Mouse (Mus musculus) gastrocnemius, adult 8-10 months (tissue): ENCODE results near the gene Olfr1387. TPM values are rescaled to one million over a fixed set of nuclear protein-coding genes. Genes with fewer than 3 reads are reported as not detected.
"Not testable (repeated sequence)": the region's sequence is repeated elsewhere in the genome, so short reads cannot be mapped to it uniquely, and the experiment has no call there.

Source experiments
- DNase-seq, 2 experiments: peaks; one replicate each; pipeline ENCODE4 v3.0.0; 2022; ENCODE audit warnings: low spot score in 2 of 2
- total RNA-seq, 4 experiments: library from RNA; stranded (reverse); gene quantifications; 2 replicates each; pipeline ENCODE4 v1.2.4; 2022

The Olfr1387 gene
- total RNA-seq, result not detected

DNA sequence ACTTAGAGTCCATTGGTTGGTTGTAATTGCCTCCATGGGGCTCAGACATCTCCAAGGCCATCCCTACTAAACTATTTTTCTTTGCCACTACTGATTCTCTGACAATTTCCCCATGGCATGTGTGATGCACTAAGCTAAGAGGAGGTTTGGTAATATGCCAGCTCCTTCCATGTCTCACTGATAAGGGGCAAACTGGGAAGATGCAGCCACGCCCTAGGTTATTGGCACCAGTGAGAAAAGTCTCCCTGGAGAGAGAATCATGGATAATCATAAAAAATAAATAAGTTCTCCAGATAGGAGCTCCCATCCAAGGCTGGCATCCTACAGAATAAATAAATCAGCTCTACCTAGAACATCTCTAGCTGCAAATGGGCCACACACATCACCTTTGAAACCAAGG, at the start of gene Olfr1387:
Olfr1387 (plus strand) TSS at position 301 of the 400 bp plus-strand sequence.
- DNase-seq, result no peak

DNA sequence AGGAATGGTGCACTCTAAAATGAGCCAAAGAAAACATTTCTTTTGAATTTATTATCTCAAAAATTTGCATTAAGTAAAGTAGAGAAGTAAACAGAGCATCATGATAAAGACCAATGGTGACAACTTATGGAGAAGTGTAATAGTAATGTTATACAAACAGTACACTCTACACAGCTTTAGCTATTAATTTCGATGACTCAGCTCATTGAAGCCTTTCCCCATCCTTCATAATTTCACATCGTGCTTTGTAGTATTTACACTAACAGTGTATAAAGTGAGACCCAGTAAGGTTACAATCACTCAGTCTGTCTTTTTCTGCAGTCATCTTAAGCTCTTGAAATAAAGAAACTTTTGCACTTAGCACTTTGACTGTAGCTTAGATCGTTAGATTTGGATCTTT, 48.4 kb upstream of the Olfr1387 start:
- DNase-seq, result no peak

DNA sequence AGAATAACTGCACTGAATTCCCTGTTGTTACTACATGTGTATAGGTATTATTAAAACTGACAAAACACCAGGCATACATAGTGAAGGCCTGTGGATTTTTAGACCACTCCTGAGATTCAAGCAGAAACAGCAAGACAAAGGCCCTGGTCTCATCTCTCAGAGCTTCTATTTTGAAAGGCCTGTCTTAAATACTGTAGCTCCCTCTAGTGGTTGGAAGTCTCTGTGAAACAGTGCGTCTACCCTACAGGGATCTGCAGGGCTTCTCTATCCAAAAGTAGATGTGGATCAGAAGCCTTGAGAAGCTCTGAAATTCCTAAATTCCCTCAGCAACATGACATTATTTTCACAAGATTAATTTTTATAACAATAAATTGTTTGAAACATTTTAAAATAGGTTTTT, 44.6 kb upstream of the Olfr1387 start:
- DNase-seq, result no peak

DNA sequence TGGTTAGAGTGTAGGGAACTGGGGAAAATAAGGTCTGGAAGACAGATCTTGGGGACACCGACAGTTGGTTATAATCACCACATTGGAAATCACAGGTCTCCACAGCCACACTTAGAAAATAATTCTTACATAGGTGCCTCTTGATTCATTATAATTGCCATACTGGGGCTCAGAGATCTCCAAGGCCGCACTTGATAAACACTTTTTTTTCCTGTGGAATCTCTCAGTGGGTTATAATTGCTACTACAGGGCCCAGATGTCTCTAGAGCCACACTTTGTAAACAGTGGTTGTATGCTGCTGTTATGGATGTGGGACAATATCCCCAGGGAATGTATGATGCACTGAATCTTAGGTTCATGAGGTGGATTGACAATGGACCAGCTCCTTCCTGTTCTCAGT, 32.4 kb upstream of the Olfr1387 start, which contains the start of gene Olfr1389:
Olfr1389 (plus strand) TSS at position 301 of the 400 bp plus-strand sequence.
- no peak for DNase-seq

DNA sequence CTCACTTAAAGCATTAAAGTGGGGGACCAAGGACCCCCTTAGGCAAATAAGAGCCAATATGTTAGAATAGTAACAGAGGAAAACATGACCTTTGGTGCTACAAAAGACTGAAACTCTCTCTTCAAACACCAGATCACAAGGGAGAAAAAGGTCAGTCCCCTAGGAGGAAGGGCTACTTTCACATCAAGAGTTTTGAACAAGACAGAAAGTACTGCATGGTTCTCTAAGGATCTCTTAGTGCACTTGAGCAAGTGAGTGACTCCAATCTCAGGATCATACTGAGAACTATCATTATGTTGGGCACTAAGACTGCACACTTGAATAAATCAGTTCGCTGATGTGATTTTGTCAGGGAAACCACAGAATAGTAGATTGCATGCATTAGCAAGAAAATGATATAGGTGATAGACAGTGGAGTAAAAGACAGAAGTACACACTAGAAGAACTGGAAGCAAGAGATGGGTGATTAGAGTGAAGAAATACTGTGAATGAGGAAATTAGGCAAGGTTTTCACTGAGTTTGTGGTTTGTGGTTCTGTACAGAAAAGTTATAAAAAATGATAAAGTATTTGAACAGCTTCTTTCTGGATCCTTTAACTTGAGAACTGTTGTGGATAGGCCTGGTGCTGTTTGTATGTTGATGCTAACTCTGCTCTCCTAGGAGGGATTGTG, 29.8 kb upstream of the Olfr1387 start:
- DNase-seq, result no peak

DNA sequence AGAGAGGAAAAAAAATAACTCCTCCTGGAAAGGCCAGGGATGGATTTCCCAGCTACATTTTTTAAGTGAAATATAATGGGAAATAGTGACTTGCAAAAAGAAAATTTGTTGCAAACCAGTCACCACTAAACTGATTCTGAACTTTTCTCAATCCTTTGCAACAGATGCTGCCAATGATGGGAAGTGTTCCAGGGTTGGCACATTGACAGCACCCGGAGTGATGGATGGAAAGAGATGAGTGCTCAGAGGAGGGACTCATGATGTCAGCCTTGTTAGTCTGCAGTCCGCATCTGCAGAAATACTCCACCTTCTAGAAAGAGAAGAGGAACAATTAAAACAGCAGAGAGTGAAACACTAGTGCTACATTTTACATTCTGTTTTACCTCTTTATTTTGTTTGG, 25.5 kb upstream of the Olfr1387 start:
- DNase-seq, result no peak

DNA sequence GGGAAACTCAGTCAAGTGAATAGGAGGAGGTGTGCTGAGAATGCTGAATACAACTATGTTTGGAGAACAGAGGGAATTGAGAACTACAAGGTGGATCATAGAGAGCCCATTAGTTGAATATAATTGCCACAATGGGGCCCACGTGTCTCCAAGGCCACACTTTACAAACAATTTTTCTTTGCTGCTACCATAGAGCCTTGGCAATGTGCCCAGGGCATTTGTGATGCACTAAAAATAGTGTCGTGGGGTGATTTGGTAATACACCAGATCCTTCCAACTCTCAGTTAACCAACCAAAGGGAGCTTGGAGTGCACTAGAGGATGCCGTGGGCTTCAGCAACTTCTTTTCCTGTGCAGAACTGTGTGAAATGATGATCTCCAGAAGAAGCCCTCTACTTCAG, 18.7 kb upstream of the Olfr1387 start, which contains the start of gene Olfr1388:
Olfr1388 (plus strand) TSS at position 214 of the 400 bp plus-strand sequence.
- DNase-seq, result no peak

DNA sequence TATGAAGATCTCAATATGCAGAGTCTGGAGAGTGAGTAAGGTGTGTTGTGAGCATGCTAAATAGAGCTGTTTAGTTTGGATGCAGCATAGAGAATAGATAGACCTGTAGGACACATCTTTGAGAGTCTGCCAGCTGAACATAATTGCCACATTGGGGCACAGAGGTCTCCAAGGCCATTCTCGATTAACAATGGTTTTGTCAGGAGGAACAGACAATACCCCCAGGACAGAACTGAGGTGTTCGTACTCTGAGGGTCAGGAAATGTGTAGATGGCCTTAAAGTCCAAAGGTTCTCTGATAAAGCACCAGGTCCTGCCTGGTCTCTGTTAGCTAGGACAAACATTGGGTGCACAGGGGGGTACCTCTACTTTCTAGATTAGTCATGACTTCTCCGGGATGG, 9.6 kb downstream of the Olfr1387 start, which contains the start of gene Olfr1386:
Olfr1386 (plus strand) TSS at position 301 of the 400 bp plus-strand sequence.
- not testable (repeated sequence) for DNase-seq

DNA sequence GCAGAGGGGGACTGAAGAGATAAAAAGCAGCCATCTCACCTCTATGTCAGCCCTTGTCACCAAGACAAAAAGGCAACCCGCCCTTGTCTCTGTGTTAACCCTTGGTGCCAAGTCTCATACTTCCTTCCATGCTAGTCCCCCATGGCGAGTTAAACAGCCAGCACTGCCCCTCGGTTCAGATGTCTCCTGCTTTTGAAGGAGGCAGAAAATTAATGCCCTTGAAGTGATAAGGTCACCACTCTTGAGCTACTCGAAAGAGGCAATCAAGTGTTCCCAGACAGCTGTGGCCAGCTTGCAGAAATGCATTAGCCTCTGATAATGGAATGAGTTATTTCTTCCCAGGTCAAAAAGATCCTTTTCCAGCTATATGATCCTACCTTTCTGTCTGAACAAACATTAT, 30.8 kb downstream of the Olfr1387 start:
- DNase-seq, result no peak

DNA sequence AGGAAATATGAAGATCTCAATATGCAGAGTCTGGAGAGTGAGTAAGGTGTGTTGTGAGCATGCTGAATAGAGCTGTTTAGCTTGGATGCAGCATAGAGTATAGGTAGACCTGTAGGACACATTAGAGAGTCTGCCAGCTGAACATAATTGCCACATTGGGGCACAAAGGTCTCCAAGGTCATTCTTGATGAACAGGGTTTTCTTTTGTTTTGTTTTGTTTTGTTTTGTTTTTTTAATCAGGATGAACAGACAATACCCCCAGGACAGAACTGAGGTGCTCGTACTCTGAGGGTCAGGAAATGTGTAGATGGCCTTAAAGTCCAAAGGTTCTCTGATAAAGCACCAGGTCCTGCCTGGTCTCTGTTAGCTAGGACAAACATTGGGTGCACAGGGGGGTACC, 33.6 kb downstream of the Olfr1387 start, which contains the start of gene Olfr1385:
Olfr1385 (plus strand) TSS at position 301 of the 400 bp plus-strand sequence.
- DNase-seq, result not testable (repeated sequence)

Other genes with a start within 250 kb of the Olfr1387 start
- gene Mgat1, start 211.2 kb upstream of the Olfr1387 start, total RNA-seq, result 10 to 100 TPM; 39.4 to 56.8 (median 48.4) TPM
- gene Olfr1393, start 177.0 kb upstream of the Olfr1387 start, total RNA-seq, result not detected
- gene Olfr1392, start 170.1 kb upstream of the Olfr1387 start, total RNA-seq, result not detected
- not detected for gene Olfr10, start 150.6 kb upstream of the Olfr1387 start, total RNA-seq
- gene Olfr1391, start 132.6 kb upstream of the Olfr1387 start, total RNA-seq, result not detected
- not detected for gene Olfr1390, start 120.2 kb upstream of the Olfr1387 start, total RNA-seq
- gene Olfr1389, start 32.3 kb upstream of the Olfr1387 start, total RNA-seq, result not detected
- gene Olfr1388, start 18.7 kb upstream of the Olfr1387 start, total RNA-seq, result under 1 TPM in 3 of 4 experiments, not detected in 1; 0.08 to 0.17 (median 0.10) TPM
- not detected for gene Olfr1386, start 9.7 kb downstream of the Olfr1387 start, total RNA-seq
- gene Olfr1385, start 33.7 kb downstream of the Olfr1387 start, total RNA-seq, result not detected
- gene Olfr1384, start 51.4 kb downstream of the Olfr1387 start, total RNA-seq, result not detected
- under 1 TPM in 1 of 4 experiments, not detected in 3; 0.47 TPM for gene Olfr1383, start 64.3 kb downstream of the Olfr1387 start, total RNA-seq
- under 1 TPM in 1 of 4 experiments, not detected in 3; 0.07 TPM for gene Olfr1382, start 72.9 kb downstream of the Olfr1387 start, total RNA-seq
- not detected for gene Olfr1381, start 88.1 kb downstream of the Olfr1387 start, total RNA-seq
- not detected for gene Olfr1380, start 101.5 kb downstream of the Olfr1387 start, total RNA-seq
- 1 to 10 TPM; 2.1 to 2.4 (median 2.3) TPM for gene Flt4, start 153.9 kb downstream of the Olfr1387 start, total RNA-seq
- not detected for gene Scgb3a1, start 208.3 kb downstream of the Olfr1387 start, total RNA-seq